Mouse (Mus musculus) retina, postnatal 7 days (tissue): ENCODE measurements around the gene Vcpkmt.

Experiments used
- DNase-seq: peaks from one replicate; pipeline ENCODE4 v3.0.0-alpha.2; 2012; ENCODE audit warnings: low read depth, low spot score

Vcpkmt gene

GRCm38 (mm10) chr12:69538362-69538950, 44.4 kb downstream of the Vcpkmt start:
- no peak for DNase-seq

- DNase-seq, result no peak
These were observed 45.0 kb downstream of the Vcpkmt start for GRCm38 (mm10) chr12:69537675-69538361.

- DNase-seq, result no peak
These were observed 45.6 kb downstream of the Vcpkmt start for GRCm38 (mm10) chr12:69537243-69537674.

GRCm38 (mm10) chr12:69536616-69537242, 46.1 kb downstream of the Vcpkmt start:
- no peak for DNase-seq

GRCm38 (mm10) chr12:69533237-69533636, 49.6 kb downstream of the Vcpkmt start:
- DNase-seq, result no peak

- no peak for DNase-seq
These were observed 50.3 kb downstream of the Vcpkmt start for GRCm38 (mm10) chr12:69532530-69532929.

GRCm38 (mm10) chr12:69532091-69532490, 50.7 kb downstream of the Vcpkmt start:
- DNase-seq, result no peak

- DNase-seq, result no peak
These were observed 53.0 kb downstream of the Vcpkmt start for GRCm38 (mm10) chr12:69529694-69530403.

- DNase-seq, result no peak
These were observed 54.4 kb downstream of the Vcpkmt start for GRCm38 (mm10) chr12:69528275-69529032.
